Mouse (Mus musculus) gonadal fat pad, adult 2 months (tissue): ENCODE measurements around the gene Ebi3. TPM values are rescaled to one million over a fixed set of nuclear protein-coding genes. Genes with fewer than 3 reads are reported as not detected.

ENCODE experiments used
- DNase-seq: peaks from one replicate; pipeline ENCODE4 v3.0.0-alpha.2; 2012; ENCODE audit warnings: low read depth
- polyA plus RNA-seq: library from polyadenylated mRNA; depleted of rRNA; stranded (reverse); fragments of >200 nt; gene quantifications from 2 replicates; pipeline ENCODE4 v1.2.3, GENCODE M21; 2012; rRNA removed

The Ebi3 gene
- polyA plus RNA-seq, 1 experiment = 3.8 TPM

GRCm38 (mm10) chr17:56003000-56003399 lies 50.6 kb downstream of the Ebi3 start:
- no peak for DNase-seq

- peak; percentile 66 for DNase-seq
Observed at GRCm38 (mm10) chr17:56005415-56006061, 53.1 kb downstream of the Ebi3 start, which contains the start of the genes Stap2 and Mpnd. Gene Stap2, minus strand, starts transcription at chr17:56005584. Gene Mpnd, plus strand, starts transcription at chr17:56005711.

Other genes starting within 250 kb of the Ebi3 start
- gene Pot1b, start 240.0 kb upstream of the Ebi3 start, polyA plus RNA-seq = 2.2 and 4.3 TPM in 2 replicates
- 0.77 and 1.2 TPM in 2 replicates for gene Adgre4, start 202.7 kb upstream of the Ebi3 start, polyA plus RNA-seq
- gene Zfp119a, start 73.7 kb upstream of the Ebi3 start, polyA plus RNA-seq = 0.74 and 0.85 TPM in 2 replicates
- 1.9 and 3.0 TPM in 2 replicates for gene Zfp959, start 60.5 kb upstream of the Ebi3 start, polyA plus RNA-seq
- 0.93 and 1.3 TPM in 2 replicates for gene Zfp119b, start 3.1 kb upstream of the Ebi3 start, polyA plus RNA-seq
- 8.3 and 8.5 TPM in 2 replicates for gene Yju2, start 6.5 kb downstream of the Ebi3 start, polyA plus RNA-seq
- gene Shd, start 17.8 kb downstream of the Ebi3 start, polyA plus RNA-seq = 5.8 and 7.2 TPM in 2 replicates
- gene Fsd1, start 33.9 kb downstream of the Ebi3 start, polyA plus RNA-seq = 0.15 and 0.44 TPM in 2 replicates
- 58.4 and 64.6 TPM in 2 replicates for gene Stap2, start 52.9 kb downstream of the Ebi3 start, polyA plus RNA-seq
- 106 and 110 TPM in 2 replicates for gene Mpnd, start 53.1 kb downstream of the Ebi3 start, polyA plus RNA-seq
- gene Sh3gl1, start 84.0 kb downstream of the Ebi3 start, polyA plus RNA-seq = 58.6 and 73.4 TPM in 2 replicates
- 2.8 and 2.9 TPM in 2 replicates for gene Chaf1a, start 87.8 kb downstream of the Ebi3 start, polyA plus RNA-seq
- 100 and 112 TPM in 2 replicates for gene Ubxn6, start 122.4 kb downstream of the Ebi3 start, polyA plus RNA-seq
- 41.4 and 45.4 TPM in 2 replicates for gene Hdgfl2, start 127.0 kb downstream of the Ebi3 start, polyA plus RNA-seq
- 600 and 937 TPM in 2 replicates for gene Plin4, start 157.2 kb downstream of the Ebi3 start, polyA plus RNA-seq
- gene Plin5, start 165.0 kb downstream of the Ebi3 start, polyA plus RNA-seq = 15.6 and 21.5 TPM in 2 replicates
- gene Lrg1, start 169.4 kb downstream of the Ebi3 start, polyA plus RNA-seq = 306 and 347 TPM in 2 replicates
- gene Sema6b, start 187.7 kb downstream of the Ebi3 start, polyA plus RNA-seq = 9.9 and 10.9 TPM in 2 replicates
- gene Tnfaip8l1, start 209.8 kb downstream of the Ebi3 start, polyA plus RNA-seq = 3.6 and 4.3 TPM in 2 replicates
- 88.2 and 96.4 TPM in 2 replicates for gene Mydgf, start 231.3 kb downstream of the Ebi3 start, polyA plus RNA-seq